Mouse (Mus musculus): Measurements from ENCODE around the gene Mettl18. TPM values are rescaled to one million over a fixed set of nuclear protein-coding genes. Genes with fewer than 3 reads are reported as not detected.

The Mettl18 gene
- polyA plus RNA-seq, 1 experiment = 0.05 TPM

GRCm38 (mm10) chr1:164027416-164027815 is 32.7 kb downstream of the Mettl18 start:
- Histone ChIP-seq H3K4me3 (replicated peaks) (no peak overlapping the region), H3K27me3 (ENCODE audit: control insufficient read depth) (no peaks in the 10 kb centered on the region), H3K36me3 (ENCODE audit: control insufficient read depth) (no peaks in the 10 kb centered on the region), H3K4me1 (ENCODE audit: control insufficient read depth) (no peaks in the 10 kb centered on the region), H3K9me3 (ENCODE audit: control insufficient read depth, low read length) (no peaks in the 10 kb centered on the region)
- TF ChIP-seq GATA1 (IDR thresholded peaks at IDR 0.05; ENCODE audit: low read length) (no peak), TAL1 (IDR thresholded peaks at IDR 0.05; ENCODE audit: low read length) (no peak)

- Histone ChIP-seq H3K4me1 (ENCODE audit: control insufficient read depth) (no peaks in the 10 kb centered on the region), H3K27me3 (ENCODE audit: control insufficient read depth) (no peaks in the 10 kb centered on the region), H3K4me3 (replicated peaks) (no peak overlapping the region), H3K9me3 (ENCODE audit: control insufficient read depth, low read length) (no peaks in the 10 kb centered on the region), H3K36me3 (ENCODE audit: control insufficient read depth) (no peaks in the 10 kb centered on the region)
- TF ChIP-seq TAL1 (IDR thresholded peaks at IDR 0.05; ENCODE audit: low read length) (no peak), GATA1 (IDR thresholded peaks at IDR 0.05; ENCODE audit: low read length) (no peak)
Observed at GRCm38 (mm10) chr1:164040385-164041135, 45.9 kb downstream of the Mettl18 start.

GRCm38 (mm10) chr1:164043549-164043948 is 48.9 kb downstream of the Mettl18 start:
- H3K9me3 ChIP-seq (ENCODE audit: control insufficient read depth, low read length) = no peaks in the 10 kb centered on the region
- no peaks in the 10 kb centered on the region for H3K27me3 ChIP-seq (ENCODE audit: control insufficient read depth)
- H3K4me3 ChIP-seq (replicated peaks) = no peak overlapping the region
- H3K4me1 ChIP-seq (ENCODE audit: control insufficient read depth) = no peaks in the 10 kb centered on the region
- no peaks in the 10 kb centered on the region for H3K36me3 ChIP-seq (ENCODE audit: control insufficient read depth)
- TF ChIP-seq TAL1 (IDR thresholded peaks at IDR 0.05; ENCODE audit: low read length) = no peak
- no peak for TF ChIP-seq GATA1 (IDR thresholded peaks at IDR 0.05; ENCODE audit: low read length)

Other genes with a start within 250 kb of the Mettl18 start
- 0.02 and 0.06 TPM in 2 replicates for gene Kifap3, start 215.3 kb upstream of the Mettl18 start, polyA plus RNA-seq (2012)
- 0.22 and 0.31 TPM in 2 replicates for gene Scyl3, start 65.8 kb upstream of the Mettl18 start, polyA plus RNA-seq (2012)
- 0.13 and 0.22 TPM in 2 replicates for gene BC055324, start 93 bp upstream of the Mettl18 start, polyA plus RNA-seq (2012)
- not detected in 2 replicates for gene Sele, start 53.3 kb downstream of the Mettl18 start, polyA plus RNA-seq (2012)
- gene Sell, start 67.1 kb downstream of the Mettl18 start, polyA plus RNA-seq (2012) = 0.05 TPM in 1 of 2 replicates, not detected in the other
- gene Selp, start 120.4 kb downstream of the Mettl18 start, polyA plus RNA-seq (2012) = 0.03 and 0.13 TPM in 2 replicates
- 0.01 TPM in 2 replicates for gene F5, start 156.9 kb downstream of the Mettl18 start, polyA plus RNA-seq (2012)

Data from erythroblast, embryonic 14.5 days (primary cell).